Mouse (Mus musculus) stomach, embryonic 14.5 days (tissue): Measurements from ENCODE around the gene Ppp2r2c. TPM values are rescaled to one million over a fixed set of nuclear protein-coding genes. Genes with fewer than 3 reads are reported as not detected.

Experiments
- ATAC-seq: fragments of 200-750 bp; cut with Nextera tagmentation; 2 replicates; pipeline ENCODE4 v1.8.0; 2017; ENCODE audit warnings: low read depth, moderate TSS enrichment; ENCODE audit not compliant: insufficient number of reproducible peaks, insufficient read depth, low FRiP score
- H3K27ac ChIP-seq: fragments of 300-500 bp; sonication (generic); 2 replicates; pipeline ENCODE4 v1.5.1; 2014; ENCODE audit warnings: mild to moderate bottlenecking, low read length, moderate library complexity, mixed read lengths
- H3K27me3 ChIP-seq: fragments of 300-500 bp; sonication (generic); 2 replicates; pipeline ENCODE4 v1.6.1; 2014; ENCODE audit warnings: low read length, control low read depth, mixed read lengths; ENCODE audit not compliant: control insufficient read depth, insufficient read depth
- H3K36me3 ChIP-seq: fragments of 300-500 bp; sonication (generic); 2 replicates; pipeline ENCODE4 v1.6.1; 2014; ENCODE audit warnings: mild to moderate bottlenecking, control low read depth, low read length, moderate library complexity, mixed read lengths; ENCODE audit not compliant: control insufficient read depth, insufficient read depth
- H3K4me1 ChIP-seq: fragments of 300-500 bp; sonication (generic); 2 replicates; pipeline ENCODE4 v1.6.1; 2014; ENCODE audit warnings: low read length, control low read depth, mixed read lengths; ENCODE audit not compliant: control insufficient read depth, insufficient read depth
- H3K4me2 ChIP-seq: fragments of 300-500 bp; sonication (generic); replicated peaks from 2 replicates; pipeline ENCODE4 v1.6.1; 2014; ENCODE audit warnings: low read depth, low read length, control low read depth
- H3K4me3 ChIP-seq: fragments of 300-500 bp; sonication (generic); 2 replicates; pipeline ENCODE4 v1.5.1; 2014; ENCODE audit warnings: low read depth, low read length, control low read depth
- H3K9ac ChIP-seq: fragments of 300-500 bp; sonication (generic); replicated peaks from 2 replicates; pipeline ENCODE4 v1.6.1; 2014; ENCODE audit warnings: low read depth, mild to moderate bottlenecking, control low read depth, low read length, moderate library complexity, mixed read lengths
- H3K9me3 ChIP-seq: fragments of 300-500 bp; sonication (generic); 2 replicates; pipeline ENCODE4 v1.6.1; 2016; ENCODE audit warnings: low read depth, low read length, control low read depth; ENCODE audit not compliant: control insufficient read depth
- WGBS: fragments of 180-500 bp; shearing (Covaris S2); extraction: QIAGEN DNeasy Blood & Tissue Kit; methylation state at CpG from one replicate; pipeline ENCODE4 v1.1.7; 2014; 5-methylcytosine and 5-hydroxymethylcytosine counted together
- polyA plus RNA-seq: library from polyadenylated mRNA; unstranded; fragments of >200 nt; fragmentation: Nextera tagmentation; extraction: Ambion mirVana; gene quantifications from 2 replicates; pipeline ENCODE4 v1.2.1, GENCODE M21; 2014

Ppp2r2c gene
- polyA plus RNA-seq, 1 experiment from 2014 or later, result 1.0 TPM

DNA sequence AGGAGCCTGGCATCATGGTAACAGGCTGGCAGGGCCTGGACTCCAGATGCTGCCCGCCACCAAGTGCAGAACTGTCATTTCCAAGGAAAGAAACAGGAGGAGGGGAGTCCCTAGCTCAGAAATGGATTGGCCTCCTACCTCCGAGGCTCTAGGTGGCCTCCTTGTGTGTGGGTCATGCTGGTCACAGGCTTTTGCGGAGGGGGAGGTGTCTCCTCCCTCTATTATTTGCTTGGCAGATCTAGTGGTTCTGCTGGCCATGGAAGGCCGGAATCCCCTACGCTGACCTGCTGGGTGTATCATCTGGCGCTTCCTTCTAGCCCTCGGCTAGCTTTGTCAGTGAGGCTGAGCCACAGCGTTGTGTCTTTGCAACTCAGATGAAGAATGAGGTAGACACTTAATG, 20.2 kb downstream of the Ppp2r2c start:
- Histone ChIP-seq H3K4me2 (no peak overlapping the region), H3K4me1 (no peaks in the 10 kb centered on the region), H3K36me3 (no peaks in the 10 kb centered on the region), H3K9me3 (no peaks in the 10 kb centered on the region), H3K27me3 (no peaks in the 10 kb centered on the region), H3K4me3 (no peak overlapping the region), H3K27ac (no peak overlapping the region), H3K9ac (no peak overlapping the region)
- ATAC-seq, result no peak
- 75% methylated on average over 8 of the region's 8 CpGs for WGBS

DNA sequence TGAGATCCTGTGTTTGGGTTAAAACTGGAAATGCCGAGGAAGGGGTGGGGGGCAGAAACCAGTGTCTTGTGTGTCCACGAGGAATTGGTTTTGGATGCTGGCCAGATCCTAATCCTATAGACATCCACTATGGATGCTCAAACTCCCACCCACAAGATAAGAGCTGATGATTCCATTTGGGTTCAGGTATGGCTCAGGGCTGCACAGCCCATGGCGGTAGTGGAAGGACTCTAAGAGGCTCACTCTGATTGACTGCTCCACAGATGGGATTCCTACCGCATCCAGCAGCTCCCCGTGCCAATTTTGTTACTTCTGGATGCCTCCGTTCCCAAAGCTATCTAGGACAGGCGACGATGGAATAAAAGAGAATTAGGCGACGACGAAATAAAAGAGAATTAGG, 20.6 kb downstream of the Ppp2r2c start:
- WGBS, result 82% methylated on average over 11 of the region's 11 CpGs

GRCm38 (mm10) chr5:36889380-36889886, 21.1 kb downstream of the Ppp2r2c start:
- WGBS, result 76% methylated on average over 2 of the region's 2 CpGs

More for the DNA sequence above, 20.6 kb downstream of the Ppp2r2c start:
- no peak overlapping the region for H3K4me3 ChIP-seq
- H3K4me2 ChIP-seq, result no peak overlapping the region
- no peaks in the 10 kb centered on the region for H3K9me3 ChIP-seq
- no peaks in the 10 kb centered on the region for H3K36me3 ChIP-seq
- H3K27ac ChIP-seq, result no peak overlapping the region
- no peak for ATAC-seq
- no peak overlapping the region for H3K9ac ChIP-seq
- no peaks in the 10 kb centered on the region for H3K27me3 ChIP-seq
- H3K4me1 ChIP-seq, result no peaks in the 10 kb centered on the region

DNA sequence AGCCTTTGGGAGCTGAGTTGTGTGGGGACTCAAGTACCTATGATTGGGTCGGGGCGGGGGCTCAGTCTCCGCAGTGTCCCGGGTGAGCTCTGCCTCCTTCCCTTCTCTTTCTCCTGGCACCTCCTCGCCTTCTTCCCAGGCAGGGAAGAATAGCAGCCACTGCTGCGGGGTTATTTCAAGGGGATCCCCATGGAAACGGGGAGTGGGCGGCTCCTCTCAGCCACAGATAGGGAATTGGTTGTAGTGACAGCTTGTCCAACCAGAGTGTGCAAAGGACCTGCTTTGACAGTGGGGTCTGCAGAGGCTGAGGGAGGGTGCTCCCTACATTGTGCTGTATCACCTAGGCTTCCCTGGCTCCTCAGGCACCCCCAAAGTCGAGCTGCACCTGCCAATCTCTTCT, 22.5 kb downstream of the Ppp2r2c start:
- no peaks in the 10 kb centered on the region for H3K27me3 ChIP-seq
- no peak for ATAC-seq

More at GRCm38 (mm10) chr5:36889380-36889886, 21.1 kb downstream of the Ppp2r2c start:
- H3K27me3 ChIP-seq, result no peaks in the 10 kb centered on the region
- H3K4me3 ChIP-seq, result no peak overlapping the region
- H3K9ac ChIP-seq, result no peak overlapping the region
- no peaks in the 10 kb centered on the region for H3K9me3 ChIP-seq
- H3K4me1 ChIP-seq, result no peaks in the 10 kb centered on the region
- H3K4me2 ChIP-seq, result no peak overlapping the region
- no peak overlapping the region for H3K27ac ChIP-seq
- ATAC-seq, result no peak
- no peaks in the 10 kb centered on the region for H3K36me3 ChIP-seq

GRCm38 (mm10) chr5:36891793-36892470, 23.6 kb downstream of the Ppp2r2c start:
- Histone ChIP-seq H3K27ac (no peak overlapping the region), H3K9ac (no peak overlapping the region), H3K27me3 (no peaks in the 10 kb centered on the region), H3K4me3 (no peak overlapping the region), H3K4me2 (no peak overlapping the region), H3K36me3 (no peaks in the 10 kb centered on the region), H3K4me1 (no peaks in the 10 kb centered on the region), H3K9me3 (no peaks in the 10 kb centered on the region)
- WGBS, result 50% methylated on average over 4 of the region's 4 CpGs
- ATAC-seq, result no peak

More for the DNA sequence above, 22.5 kb downstream of the Ppp2r2c start:
- WGBS, result 39% methylated on average over 9 of the region's 9 CpGs
- Histone ChIP-seq H3K4me3 (no peak overlapping the region), H3K36me3 (no peaks in the 10 kb centered on the region), H3K4me1 (no peaks in the 10 kb centered on the region), H3K9me3 (no peaks in the 10 kb centered on the region), H3K9ac (no peak overlapping the region), H3K27ac (no peak overlapping the region), H3K4me2 (no peak overlapping the region)

GRCm38 (mm10) chr5:36893263-36893662, 24.9 kb downstream of the Ppp2r2c start:
- Histone ChIP-seq H3K4me3 (no peak overlapping the region), H3K9ac (no peak overlapping the region), H3K9me3 (no peaks in the 10 kb centered on the region), H3K4me1 (no peaks in the 10 kb centered on the region), H3K27ac (no peak overlapping the region), H3K27me3 (no peaks in the 10 kb centered on the region), H3K4me2 (no peak overlapping the region), H3K36me3 (no peaks in the 10 kb centered on the region)
- ATAC-seq, result no peak
- WGBS, result 76% methylated on average over 9 of the region's 9 CpGs

DNA sequence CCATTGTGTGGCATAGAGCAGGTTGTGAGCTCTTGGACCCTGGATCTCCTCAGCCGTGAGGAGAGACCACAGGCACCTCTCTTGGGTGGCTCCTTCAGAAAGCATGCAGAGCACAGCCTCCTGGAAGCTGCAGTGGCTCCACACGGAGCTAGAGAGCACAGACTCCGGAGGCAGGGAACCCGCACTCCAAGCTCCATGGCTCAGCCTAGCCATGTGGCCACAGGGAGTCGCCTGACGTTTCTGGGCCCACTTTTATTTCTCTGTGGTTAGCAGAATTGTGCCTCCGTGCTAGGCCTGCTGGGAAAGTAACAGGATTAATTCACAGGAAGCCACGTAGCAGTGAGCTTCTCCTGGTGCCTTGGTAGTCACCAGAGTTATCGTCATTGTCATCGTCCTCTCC, 25.8 kb downstream of the Ppp2r2c start:
- Histone ChIP-seq H3K9me3 (no peaks in the 10 kb centered on the region), H3K27me3 (no peaks in the 10 kb centered on the region), H3K36me3 (no peaks in the 10 kb centered on the region), H3K4me2 (no peak overlapping the region), H3K4me3 (no peak overlapping the region), H3K4me1 (no peaks in the 10 kb centered on the region), H3K27ac (no peak overlapping the region), H3K9ac (no peak overlapping the region)
- no peak for ATAC-seq
- WGBS, result 69% methylated on average over 10 of the region's 10 CpGs

DNA sequence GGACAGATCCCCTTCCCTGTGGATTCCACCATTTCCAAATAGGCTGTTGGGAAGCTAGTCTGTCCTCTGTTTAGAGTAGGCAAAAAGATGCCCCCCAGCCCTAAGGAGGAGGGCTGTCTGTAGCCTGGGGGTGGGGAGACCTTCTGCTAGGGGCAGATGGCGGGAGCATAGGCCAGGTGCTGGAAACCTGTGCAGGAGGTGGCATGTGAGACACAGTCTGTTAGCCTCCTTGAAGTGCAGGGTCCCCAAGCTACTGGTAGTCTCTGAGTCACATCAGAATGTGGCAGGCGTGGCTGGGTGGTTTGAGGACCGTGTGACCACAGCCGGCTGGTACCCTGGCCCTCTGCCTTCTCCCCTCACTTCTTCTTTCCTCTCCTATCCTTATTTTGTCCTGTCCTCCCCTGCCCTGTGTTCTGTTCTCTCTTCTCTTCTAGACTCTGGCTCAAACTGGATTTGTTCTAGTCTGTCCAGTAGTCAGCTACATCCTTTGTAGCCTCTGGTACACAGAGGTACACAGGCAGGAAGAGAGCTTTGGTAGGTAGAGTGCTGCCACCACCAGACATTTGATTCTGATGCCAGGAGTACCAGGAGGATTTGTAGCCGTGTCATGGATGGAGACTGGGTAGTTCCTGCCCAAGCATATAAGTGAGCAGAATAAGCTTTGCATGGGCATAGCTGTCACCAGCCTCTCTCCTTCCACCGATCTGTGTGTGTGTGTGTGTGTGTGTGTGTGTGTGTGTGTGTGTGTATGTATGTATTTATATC, 26.5 kb downstream of the Ppp2r2c start:
- H3K4me2 ChIP-seq, result no peak overlapping the region
- WGBS, result 69% methylated on average over 6 of the region's 6 CpGs
- no peaks in the 10 kb centered on the region for H3K27me3 ChIP-seq
- no peaks in the 10 kb centered on the region for H3K36me3 ChIP-seq
- H3K9ac ChIP-seq, result no peak overlapping the region
- no peak for ATAC-seq
- H3K4me3 ChIP-seq, result no peak overlapping the region
- H3K27ac ChIP-seq, result no peak overlapping the region
- no peaks in the 10 kb centered on the region for H3K9me3 ChIP-seq
- H3K4me1 ChIP-seq, result no peaks in the 10 kb centered on the region
